Mouse (Mus musculus) embryonic fibroblast, embryonic 13.5 days (primary cell): Measurements from ENCODE around the gene Eif2b1.

Experiments used
- CTCF ChIP-seq: IDR thresholded peaks from 2 replicates; pipeline ENCODE4 v1.5.1; 2011; ENCODE audit warnings: mild to moderate bottlenecking, control low read depth, low read length, moderate library complexity, borderline replicate concordance; ENCODE audit not compliant: insufficient read depth
- POLR2A ChIP-seq: IDR thresholded peaks from 2 replicates; pipeline ENCODE4 v1.6.1; 2011; ENCODE audit warnings: low read depth, mild to moderate bottlenecking, control low read depth, low read length, moderate library complexity

DNA sequence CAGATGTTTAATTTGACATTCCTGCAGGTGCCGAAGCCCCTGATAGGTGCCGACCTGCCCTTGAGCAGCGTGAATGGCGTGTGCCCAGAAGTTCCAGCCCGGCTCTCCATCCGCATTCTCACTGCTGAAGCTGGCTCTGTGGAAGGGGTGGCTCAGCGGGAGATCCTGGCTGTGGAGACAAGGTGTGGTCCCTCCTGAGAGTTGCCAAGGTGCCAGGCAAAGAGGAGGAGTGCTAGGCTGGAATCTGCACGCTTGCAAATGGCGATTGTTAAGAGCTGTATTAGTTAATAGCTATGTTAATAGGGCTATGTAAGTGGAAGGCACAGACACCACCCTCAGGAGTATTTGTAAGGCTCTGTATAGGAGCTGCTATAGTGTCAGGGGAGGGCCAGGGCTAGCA, 45.4 kb upstream of the Eif2b1 start:
- TF ChIP-seq CTCF (no peak), POLR2A (no peak)
